ENCODE assay signal across 12 mouse cellular contexts in genomic region chr9:108453458-108453857, GRCm38 (mm10). TPM values are rescaled to one million over a fixed set of nuclear protein-coding genes. Genes with fewer than 3 reads are reported as not detected.
A peak's percentile ranks its signal among the peaks of the same experiment; 100 is the strongest.
DNase-seq lines count a peak whose midpoint lies in the region; ATAC-seq lines count a peak whose summit lies in the region.
"Had no signal": no experiment of that assay in that cellular context is flagged by ENCODE, and none has a peak within 500 bp of the region (broad histone marks: within the 10 kb centered on the region; RNA-seq: fewer than 3 reads in every experiment).

No protein-coding gene starts in this region.

- no peak overlapping the region for H3K4me2 ChIP-seq in heart, embryonic 16.5 days (ENCODE audit: low read depth, low read length)
- no peak overlapping the region for H3K4me2 ChIP-seq in midbrain, embryonic 11.5 days
- H3K4me2 ChIP-seq in intestine, embryonic 15.5 days (replicated peaks) = peak overlapping the region; percentile 96
- H3K4me2 ChIP-seq in stomach, embryonic 16.5 days (ENCODE audit: low read depth, low read length) = peak overlapping the region; percentile 91

- peak overlapping the region; percentile 82; the same call in 1 of the 2 replicates for H3K9ac ChIP-seq in heart, embryonic 16.5 days (ENCODE audit: low read length)
- no peak overlapping the region; the same call in 1 of the 2 replicates for H3K9ac ChIP-seq in midbrain, embryonic 11.5 days (ENCODE audit: low read length)
- no peak overlapping the region; the same call in 1 of the 2 replicates for H3K9ac ChIP-seq in intestine, embryonic 15.5 days
- peak overlapping the region; percentile 79 for H3K9ac ChIP-seq in stomach, embryonic 16.5 days (ENCODE audit: low read length)

- no peak overlapping the region for H3K4me3 ChIP-seq in heart, embryonic 16.5 days (ENCODE audit: low read length)
- no peak overlapping the region for H3K4me3 ChIP-seq in midbrain, embryonic 11.5 days (ENCODE audit: low read depth, low read length)
- H3K4me3 ChIP-seq in midbrain, embryonic 10.5 days = no peak overlapping the region
- H3K4me3 ChIP-seq in intestine, embryonic 15.5 days (replicated peaks) = no peak overlapping the region
- no peak overlapping the region; the same call in 1 of the 2 replicates for H3K4me3 ChIP-seq in stomach, embryonic 16.5 days (replicated peaks; ENCODE audit: low read length)

- H3K36me3 ChIP-seq in heart, embryonic 16.5 days (ENCODE audit: control insufficient read depth, insufficient read depth) = no peaks in the 10 kb centered on the region; the same call in 1 of the 2 replicates
- no peaks in the 10 kb centered on the region for H3K36me3 ChIP-seq in midbrain, embryonic 11.5 days (ENCODE audit: control insufficient read depth, insufficient read depth, low read length)
- peaks cover 7% of the 10 kb centered on the region for H3K36me3 ChIP-seq in midbrain, embryonic 10.5 days
- H3K36me3 ChIP-seq in intestine, embryonic 15.5 days = no peaks in the 10 kb centered on the region; the same call in 1 of the 2 replicates
- H3K36me3 ChIP-seq in stomach, embryonic 16.5 days (ENCODE audit: control insufficient read depth, insufficient read depth, low read length) = no peaks in the 10 kb centered on the region

- intact Hi-C loops in heart, postnatal 36 days (cut with DNase I) = loop anchor here (5.0 kb wide), 2 partner anchors 56 to 146 kb away; partner anchors contain the start of genes Rhoa and Tcta

- H3K27me3 ChIP-seq in heart, embryonic 16.5 days (ENCODE audit: control insufficient read depth, insufficient read depth, low read length) = no peaks in the 10 kb centered on the region
- no peaks in the 10 kb centered on the region for H3K27me3 ChIP-seq in midbrain, embryonic 11.5 days (ENCODE audit: control insufficient read depth, insufficient read depth, low read length)
- H3K27me3 ChIP-seq in midbrain, embryonic 10.5 days (ENCODE audit: low read depth, poor library complexity, severe bottlenecking) = peaks cover 10% of the 10 kb centered on the region
- H3K27me3 ChIP-seq in intestine, embryonic 15.5 days (replicated peaks) = no peaks in the 10 kb centered on the region; the same call in 1 of the 2 replicates
- no peaks in the 10 kb centered on the region for H3K27me3 ChIP-seq in stomach, embryonic 16.5 days (ENCODE audit: control insufficient read depth, insufficient read depth, low read length)
- H3K27me3 ChIP-seq: neural tube, embryonic 12.5 days had no signal

- no peaks in the 10 kb centered on the region for H3K9me3 ChIP-seq in heart, embryonic 16.5 days (replicated peaks; ENCODE audit: control insufficient read depth, low read length)
- H3K9me3 ChIP-seq in midbrain, embryonic 11.5 days (ENCODE audit: control insufficient read depth, low read length) = no peaks in the 10 kb centered on the region
- H3K9me3 ChIP-seq in midbrain, embryonic 10.5 days (replicated peaks) = no peaks in the 10 kb centered on the region
- H3K9me3 ChIP-seq in intestine, embryonic 15.5 days = no peaks in the 10 kb centered on the region
- no peaks in the 10 kb centered on the region for H3K9me3 ChIP-seq in stomach, embryonic 16.5 days (replicated peaks; ENCODE audit: control insufficient read depth, low read length)
- H3K9me3 ChIP-seq: neural tube, embryonic 12.5 days had no signal

- WGBS in heart, embryonic 16.5 days = 62% methylated on average over 4 of the region's 4 CpGs
- WGBS in midbrain, embryonic 11.5 days = 85% methylated on average over 4 of the region's 4 CpGs
- WGBS in midbrain, embryonic 10.5 days = 85% methylated on average over 4 of the region's 4 CpGs
- WGBS in intestine, embryonic 15.5 days = 49% methylated on average over 4 of the region's 4 CpGs
- WGBS in stomach, embryonic 16.5 days = 43% methylated on average over 4 of the region's 4 CpGs

- DNase-seq in heart, postnatal 36 days = no peak
- DNase-seq in midbrain, embryonic 11.5 days (ENCODE audit: low spot score, missing footprints) = peak; percentile 82
- DNase-seq in midbrain, embryonic 10.5 days (ENCODE audit: low spot score) = no peak
- no peak for DNase-seq in spleen, adult 12 weeks (ENCODE audit: low spot score)
- no peak for DNase-seq in yolk sac, embryonic 10.5 days (ENCODE audit: low spot score)
- DNase-seq: gastrocnemius, postnatal 25 days; lung, adult 18-20 months had no signal

- H3K27ac ChIP-seq in heart, embryonic 16.5 days (ENCODE audit: low read length) = no peak overlapping the region; the same call in 1 of the 2 replicates
- no peak overlapping the region for H3K27ac ChIP-seq in midbrain, embryonic 11.5 days (ENCODE audit: low read depth, low read length)
- H3K27ac ChIP-seq in midbrain, embryonic 10.5 days (replicated peaks) = no peak overlapping the region
- peak overlapping the region; percentile 87; the same call in 1 of the 2 replicates for H3K27ac ChIP-seq in intestine, embryonic 15.5 days
- peak overlapping the region; percentile 91 for H3K27ac ChIP-seq in stomach, embryonic 16.5 days (ENCODE audit: low read length)
- H3K27ac ChIP-seq: neural tube, embryonic 12.5 days had no signal

- no peak for ATAC-seq in heart, embryonic 16.5 days (replicated peaks; ENCODE audit: extremely low read depth, insufficient read depth, low FRiP score)
- ATAC-seq in midbrain, embryonic 11.5 days (ENCODE audit: low FRiP score) = no peak
- ATAC-seq in intestine, embryonic 15.5 days = no peak
- no peak for ATAC-seq in stomach, embryonic 16.5 days (ENCODE audit: insufficient read depth, low FRiP score)

- peaks cover 32% of the 10 kb centered on the region for H3K4me1 ChIP-seq in heart, embryonic 16.5 days (ENCODE audit: control insufficient read depth, insufficient read depth, low read length)
- peaks cover 37% of the 10 kb centered on the region for H3K4me1 ChIP-seq in midbrain, embryonic 11.5 days (ENCODE audit: control insufficient read depth, insufficient read depth, low read length)
- H3K4me1 ChIP-seq in midbrain, embryonic 10.5 days = peaks cover 49% of the 10 kb centered on the region
- peaks cover 40% of the 10 kb centered on the region for H3K4me1 ChIP-seq in intestine, embryonic 15.5 days (replicated peaks)
- H3K4me1 ChIP-seq in stomach, embryonic 16.5 days (ENCODE audit: control insufficient read depth, insufficient read depth, low read length) = peaks cover 31% of the 10 kb centered on the region

RNA-seq across cellular contexts. Expression of gene Ccdc71, which starts 6.9 kb away (rescaled TPM):
- 39.8 and 44.3 TPM in 2 replicates for polyA plus RNA-seq in heart, embryonic 16.5 days (2015; fragmentation: Nextera tagmentation; extraction: Ambion mirVana)
- total RNA-seq in heart, postnatal 36 days (2021) = 10 to 100 TPM; 22.9 to 24.1 TPM
- polyA plus RNA-seq in midbrain, embryonic 11.5 days (2014; fragmentation: Nextera tagmentation; extraction: Ambion mirVana) = 48.1 and 48.6 TPM in 2 replicates
- polyA plus RNA-seq in midbrain, embryonic 10.5 days (2016; fragmentation: Nextera tagmentation; extraction: Ambion mirVana) = 58.2 and 59.4 TPM in 2 replicates
- 51.2 and 53.9 TPM in 2 replicates for polyA plus RNA-seq in intestine, embryonic 15.5 days (2015; fragmentation: Nextera tagmentation; extraction: Ambion mirVana)
- 51.6 and 55.7 TPM in 2 replicates for polyA plus RNA-seq in stomach, embryonic 16.5 days (2015; fragmentation: Nextera tagmentation; extraction: Ambion mirVana)

RNA-seq across cellular contexts. Expression of gene Klhdc8b, which starts 7.9 kb away (rescaled TPM):
- polyA plus RNA-seq in heart, embryonic 16.5 days (2015; fragmentation: Nextera tagmentation; extraction: Ambion mirVana) = 103 and 110 TPM in 2 replicates
- 1 to 10 TPM; 6.8 to 8.9 TPM for total RNA-seq in heart, postnatal 36 days (2021)
- polyA plus RNA-seq in midbrain, embryonic 11.5 days (2014; fragmentation: Nextera tagmentation; extraction: Ambion mirVana) = 34.4 and 36.2 TPM in 2 replicates
- 43.1 and 52.1 TPM in 2 replicates for polyA plus RNA-seq in midbrain, embryonic 10.5 days (2016; fragmentation: Nextera tagmentation; extraction: Ambion mirVana)
- polyA plus RNA-seq in intestine, embryonic 15.5 days (2015; fragmentation: Nextera tagmentation; extraction: Ambion mirVana) = 48.7 and 54.2 TPM in 2 replicates
- polyA plus RNA-seq in stomach, embryonic 16.5 days (2015; fragmentation: Nextera tagmentation; extraction: Ambion mirVana) = 63.4 and 67.5 TPM in 2 replicates

RNA-seq across cellular contexts. Expression of gene BC048562, which starts 17.2 kb away (rescaled TPM):
- polyA plus RNA-seq in heart, embryonic 16.5 days (2015; fragmentation: Nextera tagmentation; extraction: Ambion mirVana) = not detected in 2 replicates
- not detected for total RNA-seq in heart, postnatal 36 days (2021)
- polyA plus RNA-seq in midbrain, embryonic 11.5 days (2014; fragmentation: Nextera tagmentation; extraction: Ambion mirVana) = not detected in 2 replicates
- not detected in 2 replicates for polyA plus RNA-seq in midbrain, embryonic 10.5 days (2016; fragmentation: Nextera tagmentation; extraction: Ambion mirVana)
- not detected in 2 replicates for polyA plus RNA-seq in intestine, embryonic 15.5 days (2015; fragmentation: Nextera tagmentation; extraction: Ambion mirVana)
- not detected in 2 replicates for polyA plus RNA-seq in stomach, embryonic 16.5 days (2015; fragmentation: Nextera tagmentation; extraction: Ambion mirVana)
- total RNA-seq: gastrocnemius, postnatal 25 days; layer of hippocampus, adult 18-20 months had no signal
- polyA plus RNA-seq: neural tube, embryonic 12.5 days had no signal

RNA-seq across cellular contexts. Expression of gene Ccdc36, which starts 25.2 kb away (rescaled TPM):
- polyA plus RNA-seq in heart, embryonic 16.5 days (2015; fragmentation: Nextera tagmentation; extraction: Ambion mirVana) = 0.45 and 0.71 TPM in 2 replicates
- total RNA-seq in heart, postnatal 36 days (2021) = not detected
- polyA plus RNA-seq in midbrain, embryonic 11.5 days (2014; fragmentation: Nextera tagmentation; extraction: Ambion mirVana) = 0.89 and 1.6 TPM in 2 replicates
- 0.81 and 1.1 TPM in 2 replicates for polyA plus RNA-seq in midbrain, embryonic 10.5 days (2016; fragmentation: Nextera tagmentation; extraction: Ambion mirVana)
- polyA plus RNA-seq in intestine, embryonic 15.5 days (2015; fragmentation: Nextera tagmentation; extraction: Ambion mirVana) = 1.5 and 1.6 TPM in 2 replicates
- 1.3 and 1.9 TPM in 2 replicates for polyA plus RNA-seq in stomach, embryonic 16.5 days (2015; fragmentation: Nextera tagmentation; extraction: Ambion mirVana)
- total RNA-seq: gastrocnemius, postnatal 25 days; layer of hippocampus, adult 18-20 months had no signal

RNA-seq across cellular contexts. Expression of gene Lamb2, which starts 26.1 kb away (rescaled TPM):
- polyA plus RNA-seq in heart, embryonic 16.5 days (2015; fragmentation: Nextera tagmentation; extraction: Ambion mirVana) = 67.1 and 77.7 TPM in 2 replicates
- 100 to 1,000 TPM; 344 to 366 TPM for total RNA-seq in heart, postnatal 36 days (2021)
- polyA plus RNA-seq in midbrain, embryonic 11.5 days (2014; fragmentation: Nextera tagmentation; extraction: Ambion mirVana) = 20.1 and 21.4 TPM in 2 replicates
- 42.7 and 46.2 TPM in 2 replicates for polyA plus RNA-seq in midbrain, embryonic 10.5 days (2016; fragmentation: Nextera tagmentation; extraction: Ambion mirVana)
- 29.5 and 35.0 TPM in 2 replicates for polyA plus RNA-seq in intestine, embryonic 15.5 days (2015; fragmentation: Nextera tagmentation; extraction: Ambion mirVana)
- 61.4 and 68.7 TPM in 2 replicates for polyA plus RNA-seq in stomach, embryonic 16.5 days (2015; fragmentation: Nextera tagmentation; extraction: Ambion mirVana)

Comparison
In these comparisons a context has a peak if more than half of its experiments do, and no peak if none do; other contexts are left out.
1. H3K27ac ChIP-seq: peak in intestine, embryonic 15.5 days (single experiment) and stomach, embryonic 16.5 days (single experiment); none in heart, embryonic 16.5 days (single experiment), midbrain, embryonic 11.5 days (single experiment) and midbrain, embryonic 10.5 days (single experiment).
2. H3K4me2 ChIP-seq: peak in intestine, embryonic 15.5 days (single experiment) and stomach, embryonic 16.5 days (single experiment); none in heart, embryonic 16.5 days (single experiment) and midbrain, embryonic 11.5 days (single experiment).
3. H3K9ac ChIP-seq: peak in heart, embryonic 16.5 days (single experiment) and stomach, embryonic 16.5 days (single experiment); none in midbrain, embryonic 11.5 days (single experiment) and intestine, embryonic 15.5 days (single experiment).